Mouse (Mus musculus) natural killer cell, adult 2 months (primary cell): Measurements from ENCODE around the gene Kctd5.

Experiments
- DNase-seq, 2 experiments: peaks; one replicate each; pipeline ENCODE4 v3.0.0; 2022; ENCODE audit warnings: low spot score in 2 of 2

The Kctd5 gene

GRCm38 (mm10) chr17:24037360-24037759 is 35.9 kb downstream of the Kctd5 start:
- DNase-seq, result no peak

- DNase-seq, result no peak
Measured at GRCm38 (mm10) chr17:24036954-24037353, 36.3 kb downstream of the Kctd5 start.

GRCm38 (mm10) chr17:24035087-24035486 is 38.2 kb downstream of the Kctd5 start:
- DNase-seq, result no peak

GRCm38 (mm10) chr17:24030551-24030950 is 42.7 kb downstream of the Kctd5 start:
- no peak for DNase-seq

- no peak for DNase-seq
Measured at GRCm38 (mm10) chr17:24029477-24029876, 43.8 kb downstream of the Kctd5 start.

GRCm38 (mm10) chr17:24021375-24022199 is 51.7 kb downstream of the Kctd5 start:
- DNase-seq, result no peak

- no peak for DNase-seq
Measured at GRCm38 (mm10) chr17:24020696-24021095, 52.6 kb downstream of the Kctd5 start.

- DNase-seq, result no peak
Measured at GRCm38 (mm10) chr17:24015727-24016126, 57.6 kb downstream of the Kctd5 start.

- no peak for DNase-seq
Measured at GRCm38 (mm10) chr17:24014433-24014965, 58.8 kb downstream of the Kctd5 start.

GRCm38 (mm10) chr17:24012921-24013320 is 60.4 kb downstream of the Kctd5 start:
- no peak for DNase-seq

- DNase-seq, result no peak
Measured at GRCm38 (mm10) chr17:24009617-24010016, 63.7 kb downstream of the Kctd5 start.

- no peak for DNase-seq
Measured at GRCm38 (mm10) chr17:24008105-24008504, 65.2 kb downstream of the Kctd5 start.

- DNase-seq, result peak in 1 of 2 experiments; percentile 3
Measured at GRCm38 (mm10) chr17:24007391-24007790, 65.9 kb downstream of the Kctd5 start.

- no peak for DNase-seq
Measured at GRCm38 (mm10) chr17:24006930-24007329, 66.4 kb downstream of the Kctd5 start.

- no peak for DNase-seq
Measured at GRCm38 (mm10) chr17:24005049-24005448, 68.2 kb downstream of the Kctd5 start.

- DNase-seq, result no peak
Measured at GRCm38 (mm10) chr17:24004071-24004665, 69.1 kb downstream of the Kctd5 start.

GRCm38 (mm10) chr17:24000404-24000803 is 72.9 kb downstream of the Kctd5 start:
- no peak for DNase-seq

GRCm38 (mm10) chr17:23998383-23998782 is 74.9 kb downstream of the Kctd5 start:
- no peak for DNase-seq

GRCm38 (mm10) chr17:23997901-23998300 is 75.4 kb downstream of the Kctd5 start, which contains the start of gene Prss22:
Gene Prss22 (minus strand): TSS chr17:23998100.
- DNase-seq, result no peak
